Mouse (Mus musculus) gastrocnemius, postnatal 36 days (tissue): Measurements from ENCODE around the gene E4f1. TPM values are rescaled to one million over a fixed set of nuclear protein-coding genes. Genes with fewer than 3 reads are reported as not detected.

ENCODE experiments used
- DNase-seq, 2 experiments: peaks; one replicate each; pipeline ENCODE4 v3.0.0; 2022
- intact Hi-C: fragments of 180-260 bp; cut with DNase I; formaldehyde crosslinking; loops from one replicate; pipeline ENCODE4 v1.15.1; 2025
- total RNA-seq, 2 experiments: library from RNA; stranded (reverse); gene quantifications; 2 replicates each; pipeline ENCODE4 v1.2.3; 2021

The E4f1 gene
- total RNA-seq, 2 experiments from 2014 or later: 9.5 to 11.7 TPM

DNA sequence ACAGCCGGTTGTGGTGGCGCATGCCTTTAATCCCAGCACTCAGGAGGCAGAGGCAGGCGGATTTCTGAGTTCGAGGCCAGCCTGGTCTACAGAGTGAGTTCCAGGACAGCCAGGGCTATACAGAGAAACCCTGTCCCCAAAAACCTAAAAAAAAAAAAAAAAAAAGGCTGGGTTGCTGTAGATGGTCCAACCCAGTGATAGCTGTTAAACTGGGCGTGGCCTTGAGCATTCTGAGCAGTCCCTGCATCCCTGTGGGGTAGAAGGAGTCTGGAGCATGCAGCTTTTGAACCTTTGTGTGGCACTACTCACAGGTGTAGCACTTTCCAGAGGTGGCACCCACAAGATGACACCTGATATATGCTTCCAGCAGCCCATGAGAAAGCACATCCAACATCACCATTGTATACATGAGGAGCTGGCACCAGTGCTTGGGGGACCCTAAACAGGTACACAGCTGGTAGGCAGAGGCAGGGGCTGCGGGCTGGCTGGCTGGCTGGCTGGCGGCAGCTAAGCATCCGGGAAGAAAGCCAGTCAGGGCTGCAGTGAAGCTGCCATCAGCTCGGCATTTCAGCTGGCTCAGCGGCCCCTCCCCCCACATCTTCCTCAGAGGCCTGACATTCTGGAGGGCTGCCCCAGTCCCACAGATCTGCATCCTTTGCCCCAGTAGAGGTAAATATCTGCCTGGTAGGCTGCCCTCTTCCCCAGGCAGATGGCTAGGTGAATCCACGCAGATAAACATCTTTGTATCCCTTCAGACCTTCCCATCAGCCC lies 15.2 kb upstream of the E4f1 start:
- peak in 1 of 2 experiments; percentile 18 for DNase-seq
- intact Hi-C loops: no loop called here

GRCm38 (mm10) chr17:24483495-24483894 lies 13.4 kb upstream of the E4f1 start:
- intact Hi-C loops: no loop called here
- DNase-seq: no peak

GRCm38 (mm10) chr17:24481027-24481815 lies 11.1 kb upstream of the E4f1 start:
- DNase-seq: no peak
- intact Hi-C loops: no loop called here

DNA sequence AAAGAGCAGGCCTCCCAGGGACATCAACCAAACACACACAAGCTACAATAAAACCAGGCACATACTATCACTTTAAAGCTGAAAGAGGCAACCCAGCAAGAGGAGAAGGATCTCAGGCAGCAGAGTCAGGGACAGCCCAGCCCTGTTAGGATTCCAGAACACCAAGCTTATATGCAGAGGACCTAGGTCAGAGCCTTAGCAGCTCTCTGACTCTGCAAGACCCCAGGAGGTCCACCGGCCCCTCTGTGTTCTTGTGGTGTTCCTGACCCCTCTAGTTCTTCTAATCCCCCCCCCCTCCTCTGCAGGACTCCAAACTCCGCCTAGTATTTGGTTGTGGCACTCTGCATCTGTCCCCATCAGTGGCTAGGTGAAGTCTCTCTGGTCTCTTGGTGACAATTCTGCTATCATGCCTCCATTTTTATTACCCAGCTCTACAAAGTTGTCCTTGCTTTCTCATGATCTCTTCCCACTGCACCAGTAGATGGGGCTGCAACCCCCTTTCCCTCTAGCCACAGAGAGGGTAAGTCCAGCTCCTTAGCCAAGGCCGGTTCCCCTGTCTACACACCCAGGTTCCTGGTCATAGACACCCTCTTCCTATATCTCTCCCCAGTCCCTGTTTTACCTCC lies 10.2 kb upstream of the E4f1 start:
- no peak for DNase-seq
- intact Hi-C loops: no loop called here

DNA sequence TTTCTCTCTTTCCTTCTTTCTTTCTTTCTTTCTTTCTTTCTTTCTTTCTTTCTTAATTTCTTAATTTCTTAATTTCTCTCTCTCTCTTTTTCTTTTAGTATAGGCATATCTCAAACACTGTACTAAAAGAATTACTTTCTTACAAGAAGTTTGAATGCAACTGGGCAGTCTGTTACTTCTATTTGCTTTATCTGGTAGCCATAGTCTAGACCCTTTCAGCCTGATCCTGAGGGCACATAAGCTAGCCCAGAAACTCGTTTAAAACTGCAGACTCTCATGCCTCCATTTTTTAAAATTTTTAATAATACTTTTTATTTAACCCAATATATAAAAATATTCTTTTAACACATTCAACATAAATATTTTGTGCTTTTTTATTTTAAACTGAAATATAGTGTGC lies 9.3 kb upstream of the E4f1 start:
- no peak for DNase-seq
- intact Hi-C loops: no loop called here

GRCm38 (mm10) chr17:24478663-24479380 lies 8.7 kb upstream of the E4f1 start, which contains the start of gene Mlst8:
Gene Mlst8, minus strand, starts transcription at chr17:24479078.
- intact Hi-C loops: no loop called here

GRCm38 (mm10) chr17:24477985-24478600 lies 8.0 kb upstream of the E4f1 start:
- DNase-seq: no peak

More at GRCm38 (mm10) chr17:24478663-24479380, 8.7 kb upstream of the E4f1 start, which contains the start of gene Mlst8:
- DNase-seq: peak; percentile 97 to 99

GRCm38 (mm10) chr17:24477053-24477984 lies 7.2 kb upstream of the E4f1 start:
- DNase-seq: no peak
- intact Hi-C loops: no loop called here

More at GRCm38 (mm10) chr17:24477985-24478600, 8.0 kb upstream of the E4f1 start:
- intact Hi-C loops: no loop called here

DNA sequence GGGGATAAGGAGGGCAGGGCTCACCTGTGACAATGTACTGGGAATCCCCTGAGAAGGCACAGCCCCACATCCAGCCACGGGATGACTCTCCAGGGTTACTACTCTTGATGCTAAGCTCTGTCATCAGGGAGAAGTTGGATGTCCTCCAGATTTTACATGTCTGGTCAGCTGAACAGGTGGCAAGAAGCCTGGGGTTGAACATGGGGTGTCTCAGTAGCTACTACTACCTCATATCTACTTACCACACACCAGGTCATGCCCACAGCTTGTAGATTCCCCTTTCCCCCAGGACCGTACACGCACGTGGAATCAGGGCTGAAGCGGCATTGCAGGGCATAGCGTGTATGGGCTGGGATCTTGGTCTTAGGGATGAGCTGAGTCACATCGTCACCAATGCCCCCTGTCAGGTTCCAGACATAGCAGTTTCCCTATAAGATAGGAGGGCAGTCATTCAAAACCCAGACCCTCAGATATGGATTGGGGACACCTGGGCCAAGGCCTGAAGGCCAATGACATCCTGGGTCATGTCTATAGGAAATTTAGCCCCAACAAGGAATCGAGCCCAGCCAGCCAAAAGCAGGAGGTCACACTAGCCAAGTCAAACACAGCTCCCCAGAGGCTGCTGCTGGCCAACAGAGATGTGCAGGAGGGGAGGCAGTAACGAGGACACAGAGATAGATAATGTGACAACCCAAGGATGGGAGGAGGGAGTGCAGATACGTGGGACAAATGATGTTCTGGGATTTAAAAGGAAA lies 6.1 kb upstream of the E4f1 start:
- intact Hi-C loops: no loop called here
- no peak for DNase-seq

DNA sequence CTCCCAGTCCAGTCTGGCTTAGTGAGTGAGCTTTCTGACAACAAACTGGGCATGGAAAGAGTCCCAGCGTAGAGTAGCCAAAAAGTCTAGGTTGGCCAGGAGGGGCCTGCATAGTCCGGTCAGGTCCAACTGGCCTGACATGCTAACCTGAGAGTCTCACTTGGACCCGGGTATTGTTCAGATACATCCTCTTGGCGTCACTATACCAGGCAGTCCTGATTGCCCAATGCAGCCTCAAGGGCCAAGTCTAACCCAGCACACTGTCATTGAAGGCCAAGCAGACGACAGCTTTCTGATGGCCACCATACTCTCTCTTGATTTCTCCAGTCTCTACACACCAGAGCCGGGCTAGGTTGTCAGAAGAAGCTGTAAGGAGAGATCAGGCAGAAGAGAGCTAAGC lies 5.5 kb upstream of the E4f1 start:
- intact Hi-C loops: no loop called here
- no peak for DNase-seq

GRCm38 (mm10) chr17:24474557-24474956 lies 4.4 kb upstream of the E4f1 start:
- intact Hi-C loops: no loop called here
- no peak for DNase-seq

GRCm38 (mm10) chr17:24473612-24474275 lies 3.6 kb upstream of the E4f1 start, which contains the start of gene Bricd5:
Gene Bricd5, plus strand, starts transcription at chr17:24473884.
- DNase-seq: no peak
- intact Hi-C loops: no loop called here

GRCm38 (mm10) chr17:24472512-24472911 lies 2.4 kb upstream of the E4f1 start:
- intact Hi-C loops: no loop called here
- DNase-seq: peak in 1 of 2 experiments; percentile 67

- DNase-seq: peak in 1 of 2 experiments; percentile 47
- intact Hi-C loops: no loop called here
These were observed 801 bp upstream of the E4f1 start for GRCm38 (mm10) chr17:24470701-24471527.

DNA sequence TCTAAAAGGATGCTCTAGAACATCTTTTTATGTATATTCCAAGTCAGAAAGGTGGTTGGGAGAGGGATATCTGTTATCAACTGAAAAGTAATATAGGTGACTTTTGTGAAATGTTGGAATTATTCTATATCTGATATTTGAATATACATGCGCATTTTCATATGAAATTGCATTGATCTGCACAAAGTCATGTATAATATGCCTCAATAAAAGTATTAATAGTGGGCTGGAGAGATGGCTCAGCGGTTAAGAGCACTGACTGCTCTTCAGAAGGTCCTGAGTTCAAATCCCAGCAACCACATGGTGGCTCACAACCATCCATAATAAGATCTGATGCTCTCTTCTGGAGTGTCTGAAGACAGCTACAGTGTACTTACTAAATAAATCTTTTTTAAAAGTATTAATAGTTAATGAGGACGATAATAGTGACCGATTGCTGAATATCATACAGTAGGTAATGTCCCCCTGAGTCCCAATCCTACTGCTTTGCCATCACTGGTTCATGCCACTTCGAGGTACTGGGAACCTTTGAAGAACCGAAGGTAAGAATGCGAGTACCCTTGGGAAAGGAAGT lies 690 bp downstream of the E4f1 start:
- DNase-seq: no peak
- intact Hi-C loops: no loop called here

DNA sequence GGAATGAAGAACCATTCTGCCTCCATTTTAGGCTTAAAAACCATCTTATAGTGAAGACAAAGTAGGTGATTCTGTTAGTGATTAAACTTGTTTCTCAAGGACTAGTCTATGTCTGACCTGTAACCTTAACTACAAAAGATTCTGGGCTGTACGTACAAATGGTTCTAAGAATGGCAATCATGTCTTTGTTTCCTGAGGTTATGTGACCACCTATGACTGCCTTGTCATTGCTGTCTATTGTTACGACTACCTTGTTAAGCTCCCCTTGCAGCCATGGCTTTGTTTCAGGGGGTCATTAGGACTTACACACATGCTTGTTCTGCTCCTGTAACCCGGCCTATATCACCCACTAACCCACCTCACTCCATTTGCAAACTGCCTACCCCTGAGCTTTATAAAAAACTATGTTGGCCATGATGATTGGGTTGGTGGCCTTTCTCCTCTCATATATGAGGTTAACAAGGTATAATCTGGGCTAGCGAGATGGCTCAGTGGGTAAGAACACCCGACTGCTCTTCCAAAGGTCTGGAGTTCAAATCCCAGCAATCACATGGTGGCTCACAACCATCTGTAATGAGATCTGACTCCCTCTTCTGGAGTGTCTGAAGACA lies 1.4 kb downstream of the E4f1 start:
- DNase-seq: no peak
- intact Hi-C loops: no loop called here
